In the genomic region with DNA sequence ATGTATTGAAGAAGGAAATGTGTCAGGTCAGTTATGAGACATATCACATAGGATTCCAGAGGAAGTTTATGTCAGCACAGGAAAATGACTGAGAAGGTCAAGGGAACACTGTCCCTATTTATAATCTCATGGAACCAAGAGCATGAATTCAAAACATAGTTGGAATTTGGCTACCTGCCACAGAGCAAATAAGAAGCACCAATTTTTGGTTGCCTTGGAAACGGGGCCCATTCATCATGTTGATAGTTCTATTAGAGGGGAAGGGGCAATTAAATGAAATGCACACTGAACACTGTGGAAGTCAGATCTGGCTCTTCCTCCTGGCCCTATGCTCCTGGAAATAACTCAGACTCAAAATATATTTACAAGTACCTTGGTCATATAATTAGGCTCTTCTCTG, we compare ENCODE assay signal across 20 mouse cellular contexts.
DNase-seq lines count a peak whose midpoint lies in the region; ATAC-seq and TF ChIP-seq lines count a peak whose summit lies in the region.
"Had no signal": no experiment of that assay in that cellular context is flagged by ENCODE, and none has a peak within 500 bp of the region (broad histone marks: within the 10 kb centered on the region; RNA-seq: fewer than 3 reads in every experiment).

No protein-coding gene starts in this region.

- no peak overlapping the region for H3K9ac ChIP-seq in heart, embryonic 15.5 days
- no peak overlapping the region for H3K9ac ChIP-seq in heart, embryonic 11.5 days (ENCODE audit: low read depth, low read length)
- H3K9ac ChIP-seq in limb, embryonic 14.5 days (ENCODE audit: low read depth, low read length, severe bottlenecking): no peak overlapping the region
- H3K9ac ChIP-seq: embryonic facial prominence, embryonic 12.5 days; heart, embryonic 12.5 days; liver, embryonic 14.5 days; neural tube, embryonic 12.5 days; stomach, embryonic 15.5 days had no signal

- H3K36me3 ChIP-seq in heart, embryonic 15.5 days: peaks cover 22% of the 10 kb centered on the region
- peaks cover 3% of the 10 kb centered on the region; the same call in 1 of the 2 replicates for H3K36me3 ChIP-seq in heart, embryonic 11.5 days (ENCODE audit: control insufficient read depth, insufficient read depth, low read length)
- 0 out of 2 replicates have a peak, but pooled peaks cover 2% of the 10 kb centered on the region for H3K36me3 ChIP-seq in limb, embryonic 14.5 days (ENCODE audit: control insufficient read depth, insufficient read depth, low read length)
- H3K36me3 ChIP-seq in limb, embryonic 10.5 days: no peaks in the 10 kb centered on the region
- H3K36me3 ChIP-seq: embryonic facial prominence, embryonic 12.5 days; G1E; neural tube, embryonic 12.5 days; stomach, embryonic 15.5 days had no signal

- no peak overlapping the region for H3K4me3 ChIP-seq in heart, embryonic 15.5 days
- no peak overlapping the region for H3K4me3 ChIP-seq in heart, embryonic 11.5 days (ENCODE audit: low read depth, low read length)
- no peak overlapping the region for H3K4me3 ChIP-seq in limb, embryonic 14.5 days (replicated peaks; ENCODE audit: low read length)
- H3K4me3 ChIP-seq in limb, embryonic 10.5 days: no peak overlapping the region
- H3K4me3 ChIP-seq: embryonic facial prominence, embryonic 12.5 days; heart, embryonic 12.5 days; megakaryocyte, embryonic 14.5 days; neural tube, embryonic 12.5 days; stomach, embryonic 15.5 days had no signal

- peaks cover 10% of the 10 kb centered on the region for H3K4me1 ChIP-seq in heart, embryonic 15.5 days (replicated peaks)
- peaks cover 5% of the 10 kb centered on the region; the same call in 1 of the 2 replicates for H3K4me1 ChIP-seq in heart, embryonic 11.5 days (ENCODE audit: control insufficient read depth, insufficient read depth, low read length)
- H3K4me1 ChIP-seq in limb, embryonic 14.5 days (ENCODE audit: control insufficient read depth, insufficient read depth, low read length): peaks cover 3% of the 10 kb centered on the region; the same call in 1 of the 2 replicates
- H3K4me1 ChIP-seq in limb, embryonic 10.5 days: 0 out of 2 replicates have a peak, but pooled peaks cover 3% of the 10 kb centered on the region
- H3K4me1 ChIP-seq: embryonic facial prominence, embryonic 12.5 days; stomach, embryonic 15.5 days had no signal

- TF ChIP-seq POLR2A in limb, embryonic 14.5 days (IDR thresholded peaks at IDR 0.05; ENCODE audit: borderline replicate concordance, extremely low read depth, insufficient read depth, insufficient read length): no peak

- ATAC-seq in heart, embryonic 15.5 days (replicated peaks; ENCODE audit: insufficient number of reproducible peaks, insufficient read depth, low FRiP score, low read depth): no peak
- ATAC-seq in heart, embryonic 11.5 days (replicated peaks; ENCODE audit: insufficient number of reproducible peaks, low FRiP score, low TSS enrichment): no peak
- ATAC-seq in limb, embryonic 14.5 days (ENCODE audit: low FRiP score, low read depth): no peak
- ATAC-seq: CD4-positive, CD25-positive, alpha-beta regulatory T cell, adult 4 months had no signal

- WGBS in heart, embryonic 15.5 days: 73% methylated on average over 1 of the region's 1 CpGs
- WGBS in heart, embryonic 11.5 days (ENCODE audit: insufficient replicate concordance): 59% methylated on average over 1 of the region's 1 CpGs
- WGBS in limb, embryonic 14.5 days: 68% methylated on average over 1 of the region's 1 CpGs
- WGBS in limb, embryonic 10.5 days: 88% methylated on average over 1 of the region's 1 CpGs

- H3K4me2 ChIP-seq in heart, embryonic 15.5 days: no peak overlapping the region
- no peak overlapping the region for H3K4me2 ChIP-seq in heart, embryonic 11.5 days
- H3K4me2 ChIP-seq in limb, embryonic 14.5 days (replicated peaks; ENCODE audit: low read depth, low read length, severe bottlenecking): no peak overlapping the region
- H3K4me2 ChIP-seq: embryonic facial prominence, embryonic 12.5 days; heart, embryonic 12.5 days; neural tube, embryonic 12.5 days; stomach, embryonic 15.5 days had no signal

- DNase-seq in embryo, embryonic 10.5 days (ENCODE audit: low spot score): peak; percentile 30
- DNase-seq in embryo, embryonic 10 days (ENCODE audit: low spot score): no peak
- peak; percentile 25 for DNase-seq in limb, embryonic 14.5 days (ENCODE audit: low spot score)
- no peak for DNase-seq in limb, embryonic 10.5 days (ENCODE audit: low spot score)
- DNase-seq in Muller cell, postnatal 12 days (ENCODE audit: inconsistent ontology term): peak; percentile 29
- no peak for DNase-seq in left cerebral cortex, adult 8-10 months (ENCODE audit: low spot score in 2 of 2)
- DNase-seq: cerebellum, adult 9-11 months; gastrocnemius, postnatal 14 days; kidney, adult 2 months; thymus, adult 2 months had no signal

- H3K27ac ChIP-seq in heart, embryonic 15.5 days: peak overlapping the region; percentile 40; the same call in 1 of the 2 replicates
- no peak overlapping the region for H3K27ac ChIP-seq in heart, embryonic 11.5 days (ENCODE audit: low read depth, low read length)
- no peak overlapping the region for H3K27ac ChIP-seq in limb, embryonic 14.5 days (replicated peaks; ENCODE audit: low read depth, low read length)
- no peak overlapping the region for H3K27ac ChIP-seq in limb, embryonic 10.5 days
- H3K27ac ChIP-seq: embryonic facial prominence, embryonic 12.5 days; liver, embryonic 14.5 days; neural tube, embryonic 12.5 days; stomach, embryonic 15.5 days had no signal

- H3K27me3 ChIP-seq in heart, embryonic 15.5 days: no peaks in the 10 kb centered on the region
- no peaks in the 10 kb centered on the region for H3K27me3 ChIP-seq in heart, embryonic 11.5 days (ENCODE audit: control insufficient read depth, insufficient read depth, low read length)
- no peaks in the 10 kb centered on the region for H3K27me3 ChIP-seq in limb, embryonic 14.5 days (ENCODE audit: control insufficient read depth, insufficient read depth, low read length)
- H3K27me3 ChIP-seq in limb, embryonic 10.5 days (ENCODE audit: low read depth, poor library complexity, severe bottlenecking): no peaks in the 10 kb centered on the region
- H3K27me3 ChIP-seq: embryonic facial prominence, embryonic 12.5 days; heart, embryonic 12.5 days; megakaryocyte, embryonic 14.5 days; neural tube, embryonic 12.5 days; stomach, embryonic 15.5 days had no signal

- no peaks in the 10 kb centered on the region for H3K9me3 ChIP-seq in heart, embryonic 15.5 days (replicated peaks)
- no peaks in the 10 kb centered on the region for H3K9me3 ChIP-seq in heart, embryonic 11.5 days (replicated peaks; ENCODE audit: control insufficient read depth, low read length)
- H3K9me3 ChIP-seq in limb, embryonic 14.5 days (ENCODE audit: control insufficient read depth, low read length): no peaks in the 10 kb centered on the region
- H3K9me3 ChIP-seq in limb, embryonic 10.5 days (replicated peaks): no peaks in the 10 kb centered on the region
- H3K9me3 ChIP-seq: embryonic facial prominence, embryonic 12.5 days; heart, embryonic 12.5 days; megakaryocyte, embryonic 14.5 days; neural tube, embryonic 12.5 days; stomach, embryonic 15.5 days had no signal

Comparison
In these comparisons a context has a peak if more than half of its experiments do, and no peak if none do; other contexts are left out.
1. DNase-seq: peak in embryo, embryonic 10.5 days (single experiment), limb, embryonic 14.5 days (single experiment) and Muller cell, postnatal 12 days (single experiment); none in embryo, embryonic 10 days (single experiment), limb, embryonic 10.5 days (single experiment) and left cerebral cortex, adult 8-10 months (0 of 2).